Mouse (Mus musculus) regulatory T cell (primary cell): ENCODE results near the gene Wdr46.

Experiments
- in situ Hi-C: fragments of 300-600 bp; cut with MboI, MseI; formaldehyde crosslinking; loops from one replicate; pipeline ENCODE4 v1.15.1; 2025; ENCODE audit warnings: high pct_unique_total_duplicates

Wdr46 gene

DNA sequence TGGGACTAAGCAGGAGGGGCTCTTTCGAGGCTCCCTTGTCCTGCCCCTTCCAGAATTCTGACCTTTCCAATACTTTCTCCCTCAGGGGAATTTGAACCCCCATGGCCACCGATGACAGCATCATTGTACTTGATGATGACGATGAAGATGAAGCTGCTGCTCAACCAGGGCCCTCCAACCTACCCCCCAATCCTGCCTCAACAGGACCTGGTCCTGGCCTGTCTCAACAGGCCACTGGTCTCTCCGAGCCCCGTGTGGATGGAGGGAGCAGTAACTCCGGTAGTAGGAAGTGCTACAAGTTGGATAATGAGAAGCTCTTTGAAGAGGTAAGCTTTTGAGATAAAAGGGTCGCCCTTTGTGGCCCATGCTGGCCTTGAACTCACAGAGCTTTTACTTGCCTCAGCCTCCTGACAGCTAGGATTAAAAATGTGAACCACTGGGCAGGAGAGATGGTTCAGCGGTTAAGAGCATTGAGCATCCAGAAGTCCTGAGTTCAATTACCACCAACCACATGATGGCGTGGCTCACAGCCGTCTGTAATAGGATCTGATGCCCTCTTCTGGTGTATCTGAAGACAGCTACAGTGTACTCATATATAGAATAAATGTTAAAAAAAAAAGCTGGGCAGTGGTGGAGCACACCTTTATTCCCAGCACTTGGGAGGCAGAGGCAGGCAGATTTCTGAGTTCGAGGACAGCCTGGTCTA, 30.0 kb upstream of the Wdr46 start:
- in situ Hi-C loops = loop anchor here (25.0 kb wide), 1 partner anchor 702 kb away; the partner anchor contains the start of genes Agpat1, Egfl8 and Rnf5

- in situ Hi-C loops = loop anchor here (25.0 kb wide), 1 partner anchor 701 kb away; the partner anchor contains the start of genes Agpat1, Egfl8 and Rnf5
Observed at GRCm38 (mm10) chr17:33911052-33911812, 29.2 kb upstream of the Wdr46 start.

DNA sequence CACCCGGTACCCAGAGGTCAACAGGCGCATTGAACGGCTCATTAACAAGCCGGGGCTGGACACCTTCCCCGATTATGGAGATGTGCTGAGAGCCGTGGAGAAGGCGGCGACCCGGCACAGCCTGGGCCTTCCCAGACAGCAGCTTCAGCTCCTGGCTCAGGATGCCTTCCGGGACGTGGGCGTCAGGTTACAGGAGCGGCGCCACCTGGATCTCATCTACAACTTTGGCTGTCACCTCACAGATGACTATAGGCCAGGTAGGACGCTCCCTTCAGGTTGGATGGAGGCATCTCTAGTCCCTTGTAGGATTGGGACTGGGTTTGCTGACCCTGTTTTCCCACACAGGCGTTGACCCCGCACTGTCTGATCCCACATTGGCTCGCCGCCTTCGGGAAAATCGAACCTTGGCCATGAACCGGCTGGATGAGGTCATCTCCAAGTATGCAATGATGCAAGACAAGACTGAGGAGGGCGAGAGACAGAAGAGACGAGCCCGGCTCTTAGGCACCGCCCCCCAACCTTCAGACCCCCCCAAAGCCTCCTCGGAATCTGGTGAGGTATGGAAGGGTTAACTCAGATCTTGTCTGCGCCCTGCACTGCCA, 28.5 kb upstream of the Wdr46 start:
- in situ Hi-C loops = loop anchor here (25.0 kb wide), 1 partner anchor 700 kb away; the partner anchor contains the start of genes Agpat1, Egfl8 and Rnf5

- in situ Hi-C loops = loop anchor here (25.0 kb wide), 1 partner anchor 699 kb away; the partner anchor contains the start of genes Agpat1, Egfl8 and Rnf5
Observed at GRCm38 (mm10) chr17:33913264-33913663, 27.2 kb upstream of the Wdr46 start.

GRCm38 (mm10) chr17:33913905-33914304, 26.6 kb upstream of the Wdr46 start:
- in situ Hi-C loops = loop anchor here (25.0 kb wide), 1 partner anchor 698 kb away; the partner anchor contains the start of genes Agpat1, Egfl8 and Rnf5

DNA sequence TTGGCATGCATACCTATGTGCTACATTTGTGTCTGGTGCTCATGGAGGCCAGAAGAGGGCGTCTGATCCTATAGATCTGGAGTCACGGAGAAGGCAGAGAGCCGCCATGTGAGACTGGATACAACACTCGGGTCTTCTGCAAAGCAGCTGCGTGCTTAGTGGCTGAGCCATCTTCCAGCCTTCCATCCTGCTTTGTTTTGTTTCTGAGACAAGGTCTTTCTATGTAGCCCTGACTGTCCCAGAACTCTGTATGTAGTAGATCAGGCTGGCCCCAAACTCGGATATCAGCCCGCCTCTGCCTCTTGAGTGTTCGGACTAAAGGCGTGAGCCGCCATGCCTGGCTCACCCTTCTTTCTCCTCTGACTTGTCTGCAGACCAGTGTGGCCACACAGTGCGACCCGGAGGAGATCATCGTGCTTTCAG, 25.5 kb upstream of the Wdr46 start:
- in situ Hi-C loops = loop anchor here (25.0 kb wide), 1 partner anchor 697 kb away; the partner anchor contains the start of genes Agpat1, Egfl8 and Rnf5

DNA sequence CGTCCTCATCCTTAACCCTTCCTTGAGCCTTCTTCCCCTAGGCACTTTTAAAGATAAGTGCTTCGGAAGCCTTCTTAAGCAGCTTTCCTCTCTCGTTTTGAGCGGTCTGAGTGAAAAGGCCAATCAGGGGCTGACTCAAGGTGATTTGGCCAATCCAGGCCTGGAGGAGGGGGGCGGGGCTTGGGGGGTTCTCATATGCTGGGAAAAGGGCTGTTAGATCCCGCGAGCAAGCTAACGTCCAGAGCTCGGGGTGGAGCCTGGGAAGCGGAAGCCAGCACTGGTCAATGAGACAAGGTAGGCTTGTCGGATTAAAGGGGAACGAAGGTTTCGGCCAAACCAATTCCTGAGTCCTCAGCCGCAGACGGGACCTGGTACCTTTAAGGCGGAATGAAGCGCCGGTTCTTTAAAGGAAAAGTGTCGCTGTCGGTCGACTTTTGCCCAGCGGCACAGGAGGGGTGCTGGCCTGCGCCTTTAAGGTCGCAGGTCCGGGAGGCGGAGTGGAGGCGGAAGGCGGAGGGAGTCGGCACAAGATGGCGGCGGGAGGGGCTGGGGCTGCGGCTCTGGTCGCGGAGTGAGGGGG, 24.7 kb upstream of the Wdr46 start, which contains the start of the genes Tapbp and Zbtb22:
TSS of gene Tapbp (plus strand) at position 229 of the 580 bp plus-strand sequence.
TSS of gene Zbtb22 (plus strand) at position 234 of the 580 bp plus-strand sequence.
- in situ Hi-C loops = loop anchor here (25.0 kb wide), 1 partner anchor 697 kb away; the partner anchor contains the start of genes Agpat1, Egfl8 and Rnf5

- in situ Hi-C loops = loop anchor here (25.0 kb wide), 1 partner anchor 696 kb away; the partner anchor contains the start of genes Agpat1, Egfl8 and Rnf5
Observed at GRCm38 (mm10) chr17:33916294-33916693, 24.2 kb upstream of the Wdr46 start.

DNA sequence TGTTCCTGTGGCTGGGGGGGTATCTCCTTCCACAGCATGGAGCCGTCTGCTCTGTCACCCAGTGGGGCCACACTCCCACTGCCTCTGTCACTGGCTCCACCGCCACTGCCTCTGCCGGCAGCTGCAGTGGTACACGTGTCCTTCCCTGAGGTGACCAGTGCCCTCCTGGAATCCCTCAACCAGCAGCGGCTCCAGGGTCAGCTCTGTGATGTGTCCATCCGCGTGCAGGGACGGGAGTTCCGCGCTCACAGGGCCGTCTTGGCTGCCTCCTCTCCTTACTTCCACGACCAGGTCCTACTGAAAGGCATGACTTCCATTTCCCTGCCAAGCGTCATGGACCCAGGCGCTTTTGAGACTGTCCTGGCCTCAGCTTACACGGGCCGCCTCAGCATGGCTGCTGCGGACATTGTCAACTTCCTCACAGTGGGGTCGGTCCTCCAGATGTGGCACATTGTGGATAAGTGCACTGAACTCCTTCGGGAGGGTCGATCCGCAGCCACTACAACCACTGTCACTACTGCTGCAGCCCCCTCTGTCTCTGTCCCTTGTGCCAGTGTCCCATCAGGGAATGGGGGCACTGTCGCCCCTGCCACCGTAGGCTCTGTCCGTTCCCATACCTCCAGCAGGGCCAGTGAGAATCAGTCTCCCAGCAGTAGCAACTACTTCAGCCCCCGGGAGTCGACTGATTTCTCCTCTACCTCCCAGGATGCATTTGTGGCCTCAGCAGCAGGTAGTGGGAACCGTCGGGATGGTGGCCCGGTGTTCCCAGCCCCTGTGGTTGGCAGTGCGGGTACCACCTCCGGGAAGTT, 23.4 kb upstream of the Wdr46 start:
- in situ Hi-C loops = loop anchor here (25.0 kb wide), 1 partner anchor 695 kb away; the partner anchor contains the start of genes Agpat1, Egfl8 and Rnf5

DNA sequence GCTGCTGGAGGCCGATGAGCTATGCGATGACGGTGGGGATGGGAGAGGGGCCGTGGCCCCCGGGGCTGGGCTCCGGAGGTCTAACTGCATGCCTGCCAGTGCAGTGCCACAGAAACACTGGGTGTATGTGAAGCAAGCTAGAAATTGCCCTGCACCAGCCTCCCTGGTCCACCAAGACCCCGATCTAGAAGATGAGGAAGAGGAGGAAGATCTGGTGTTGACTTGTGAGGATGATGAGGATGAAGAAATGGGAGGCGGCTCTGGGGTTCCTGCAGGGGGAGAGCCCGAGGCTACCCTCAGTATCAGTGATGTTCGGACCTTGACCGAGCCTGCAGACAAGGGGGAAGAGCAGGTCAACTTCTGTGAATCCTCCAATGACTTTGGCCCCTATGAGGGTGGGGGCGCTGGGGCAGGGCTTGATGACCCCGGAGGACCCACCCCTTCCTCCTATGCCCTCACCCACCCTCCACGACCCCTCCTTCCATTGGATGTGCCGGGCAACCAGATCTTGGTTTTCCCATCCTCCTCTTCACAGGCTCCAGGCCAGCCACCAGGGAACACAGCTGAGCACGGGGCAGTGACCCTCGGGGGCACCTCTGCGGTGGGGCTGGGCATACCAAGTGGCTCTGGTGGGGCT, 22.7 kb upstream of the Wdr46 start:
- in situ Hi-C loops = loop anchor here (25.0 kb wide), 1 partner anchor 695 kb away; the partner anchor contains the start of genes Agpat1, Egfl8 and Rnf5

DNA sequence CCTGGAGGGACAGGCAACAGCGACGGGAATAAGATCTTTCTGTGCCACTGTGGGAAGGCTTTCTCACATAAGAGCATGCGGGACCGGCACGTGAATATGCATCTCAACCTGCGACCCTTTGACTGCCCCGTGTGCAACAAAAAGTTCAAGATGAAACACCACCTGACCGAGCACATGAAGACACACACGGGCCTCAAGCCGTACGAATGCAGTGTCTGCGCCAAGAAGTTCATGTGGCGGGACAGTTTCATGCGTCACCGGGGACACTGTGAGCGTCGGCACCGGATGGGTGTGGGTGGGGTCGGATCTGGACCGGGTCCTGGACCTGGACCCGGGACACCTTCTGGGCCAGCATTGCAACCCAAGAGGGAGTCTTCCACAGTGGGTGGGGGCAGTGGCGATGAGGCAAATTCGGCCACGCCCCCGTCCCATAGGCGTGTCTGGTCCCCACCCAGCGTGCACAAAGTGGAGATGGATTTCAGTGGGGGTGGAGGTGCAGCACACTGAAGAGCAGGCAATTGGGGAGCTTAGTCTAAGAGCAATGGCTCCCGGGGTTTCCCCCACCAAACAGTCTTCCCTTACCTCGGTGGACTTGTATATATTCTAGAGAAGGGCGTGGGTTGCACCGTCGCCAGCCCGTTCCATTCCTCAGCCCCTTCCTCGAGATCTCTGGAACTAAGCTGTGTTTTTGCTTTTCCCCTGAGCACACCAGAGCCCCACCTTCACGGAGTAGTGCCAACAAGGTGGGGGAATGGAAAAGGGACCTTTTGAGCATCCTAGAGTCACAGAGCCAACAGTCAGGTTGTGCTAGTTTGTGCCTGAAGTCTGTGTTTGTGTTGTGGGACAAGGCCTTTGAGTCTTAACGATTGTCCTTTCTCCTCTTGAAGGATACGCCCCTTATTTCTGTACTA, 21.9 kb upstream of the Wdr46 start:
- in situ Hi-C loops = loop anchor here (25.0 kb wide), 1 partner anchor 694 kb away; the partner anchor contains the start of genes Agpat1, Egfl8 and Rnf5

GRCm38 (mm10) chr17:33919351-33920281, 20.8 kb upstream of the Wdr46 start:
- in situ Hi-C loops = loop anchor here (25.0 kb wide), 1 partner anchor 693 kb away; the partner anchor contains the start of genes Agpat1, Egfl8 and Rnf5

- in situ Hi-C loops = loop anchor here (25.0 kb wide), 1 partner anchor 692 kb away; the partner anchor contains the start of genes Agpat1, Egfl8 and Rnf5
Observed at GRCm38 (mm10) chr17:33920282-33921097, 20.0 kb upstream of the Wdr46 start.

- in situ Hi-C loops = loop anchor here (25.0 kb wide), 1 partner anchor 691 kb away; the partner anchor contains the start of genes Agpat1, Egfl8 and Rnf5
Observed at GRCm38 (mm10) chr17:33921361-33921760, 19.1 kb upstream of the Wdr46 start.

- in situ Hi-C loops = loop anchor here (25.0 kb wide), 1 partner anchor 688 kb away; the partner anchor contains the start of genes Agpat1, Egfl8 and Rnf5
Observed at GRCm38 (mm10) chr17:33924577-33925283, 15.7 kb upstream of the Wdr46 start.
